1 mouse cellular context compared by ENCODE assay signal in the genomic region with DNA sequence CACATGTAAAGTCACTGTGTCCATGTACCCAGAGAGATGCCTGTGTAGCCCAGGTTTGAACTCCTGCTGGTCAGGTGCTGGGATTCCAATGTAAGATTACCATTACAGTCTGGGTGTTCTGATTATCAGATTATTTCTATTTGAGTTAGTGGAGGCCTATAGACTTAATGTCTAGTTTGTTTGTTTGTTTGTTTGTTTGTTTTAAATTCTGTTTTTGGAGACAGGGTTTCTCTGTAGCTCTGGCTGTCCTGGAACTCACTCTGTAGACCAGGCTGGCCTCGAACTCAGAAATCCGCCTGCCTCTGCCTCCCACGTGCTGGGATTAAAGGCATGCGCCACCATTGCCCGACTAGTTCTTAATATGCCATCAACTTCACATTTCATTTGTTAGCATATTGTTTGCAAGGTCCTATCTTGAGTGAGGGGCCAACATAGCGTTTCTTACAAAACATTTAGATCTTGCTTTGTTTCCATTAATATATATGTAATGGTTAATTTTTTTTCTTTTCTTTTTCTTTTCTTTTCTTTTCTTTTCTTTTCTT.
TF ChIP-seq lines count a peak whose summit lies in the region.

No protein-coding gene starts in this region.

TF ChIP-seq in MEL, 35 proteins besides CTCF, POLR2A, EP300 and RAD21 (continued from another document):
- TF ChIP-seq POLR2AphosphoS2 (IDR thresholded peaks at IDR 0.05; ENCODE audit: low read length) (no peak; the same call in 1 of the 2 replicates), POLR2AphosphoS5 (IDR thresholded peaks at IDR 0.05; ENCODE audit: borderline replicate concordance, low read depth, low read length) (no peak), MXI1 (IDR thresholded peaks at IDR 0.05; ENCODE audit: low read depth, low read length) (peak; percentile 70), MAFK (IDR thresholded peaks at IDR 0.05; ENCODE audit: borderline replicate concordance, low read depth, low read length) (no peak)
TF ChIP-seq in MEL: peak in this region for 3.
